13 mouse cellular contexts compared by ENCODE assay signal in genomic region chr19:7302493-7302797, GRCm38 (mm10). TPM values are rescaled to one million over a fixed set of nuclear protein-coding genes. Genes with fewer than 3 reads are reported as not detected.
A peak's percentile ranks its signal among the peaks of the same experiment; 100 is the strongest.
DNase-seq lines count a peak whose midpoint lies in the region; ATAC-seq and TF ChIP-seq lines count a peak whose summit lies in the region.
"Had no signal": no experiment of that assay in that cellular context is flagged by ENCODE, and none has a peak within 500 bp of the region (broad histone marks: within the 10 kb centered on the region; RNA-seq: fewer than 3 reads in every experiment).

No protein-coding gene starts in this region.

- ATAC-seq in heart, postnatal 0 days (ENCODE audit: insufficient read depth, low read depth): no peak
- ATAC-seq in kidney, embryonic 16.5 days (ENCODE audit: low FRiP score, low TSS enrichment): no peak
- ATAC-seq in midbrain, embryonic 16.5 days: no peak
- no peak for ATAC-seq in midbrain, embryonic 11.5 days (ENCODE audit: low FRiP score)
- ATAC-seq: inflammation-experienced regulatory T-cells, adult 6 months had no signal

- no peaks in the 10 kb centered on the region for H3K36me3 ChIP-seq in heart, postnatal 0 days (replicated peaks; ENCODE audit: control insufficient read depth, insufficient read depth, low read length)
- 0 out of 2 replicates have a peak, but pooled peaks cover 3% of the 10 kb centered on the region for H3K36me3 ChIP-seq in kidney, embryonic 16.5 days (ENCODE audit: insufficient read depth, low read length)
- no peaks in the 10 kb centered on the region for H3K36me3 ChIP-seq in midbrain, embryonic 16.5 days (ENCODE audit: control insufficient read depth, insufficient read depth, low read length)
- H3K36me3 ChIP-seq in midbrain, embryonic 11.5 days (ENCODE audit: control insufficient read depth, insufficient read depth, low read length): no peaks in the 10 kb centered on the region; the same call in 1 of the 2 replicates

- TF ChIP-seq EP300 in heart, postnatal 0 days (IDR thresholded peaks at IDR 0.05; ENCODE audit: low read depth): no peak

- no peak overlapping the region for H3K9ac ChIP-seq in heart, postnatal 0 days (replicated peaks; ENCODE audit: low read depth, low read length)
- H3K9ac ChIP-seq in kidney, embryonic 16.5 days (replicated peaks; ENCODE audit: low read length): no peak overlapping the region
- H3K9ac ChIP-seq in midbrain, embryonic 16.5 days (ENCODE audit: low read depth, low read length): no peak overlapping the region
- H3K9ac ChIP-seq in midbrain, embryonic 11.5 days (ENCODE audit: low read length): no peak overlapping the region

- H3K4me1 ChIP-seq in heart, postnatal 0 days (ENCODE audit: control insufficient read depth, insufficient read depth): peaks cover 26% of the 10 kb centered on the region
- H3K4me1 ChIP-seq in kidney, embryonic 16.5 days (ENCODE audit: insufficient read depth, low read length): peaks cover 47% of the 10 kb centered on the region
- peaks cover 8% of the 10 kb centered on the region for H3K4me1 ChIP-seq in midbrain, embryonic 16.5 days (ENCODE audit: control insufficient read depth, insufficient read depth, low read length)
- no peaks in the 10 kb centered on the region for H3K4me1 ChIP-seq in midbrain, embryonic 11.5 days (ENCODE audit: control insufficient read depth, insufficient read depth, low read length)

- no peak for DNase-seq in heart, postnatal 0 days (ENCODE audit: low spot score)
- no peak for DNase-seq in heart, postnatal 10 days
- peak; percentile 49 to 65 for DNase-seq in urinary bladder, postnatal 36 days (ENCODE audit: low spot score in 2 of 2)
- no peak for DNase-seq in urinary bladder, postnatal 10 days (ENCODE audit: low spot score)
- no peak for DNase-seq in right cerebral cortex, adult 18-20 months
- no peak for DNase-seq in midbrain, embryonic 11.5 days (ENCODE audit: low spot score, missing footprints)
- DNase-seq: cerebellum, adult 9-11 months; midbrain, embryonic 14.5 days; right cerebral cortex, postnatal 4 days; thymus, adult 18-20 months had no signal

- 65% methylated on average over 1 of the region's 1 CpGs for WGBS in heart, postnatal 0 days
- WGBS in kidney, embryonic 16.5 days: 63% methylated on average over 1 of the region's 1 CpGs
- WGBS in midbrain, embryonic 16.5 days: 78% methylated on average over 1 of the region's 1 CpGs
- 81% methylated on average over 1 of the region's 1 CpGs for WGBS in midbrain, embryonic 11.5 days

- no peaks in the 10 kb centered on the region for H3K27me3 ChIP-seq in heart, postnatal 0 days (ENCODE audit: control insufficient read depth, insufficient read depth, low read length)
- no peaks in the 10 kb centered on the region for H3K27me3 ChIP-seq in kidney, embryonic 16.5 days (ENCODE audit: insufficient read depth, low read length)
- H3K27me3 ChIP-seq in midbrain, embryonic 16.5 days (ENCODE audit: control insufficient read depth, insufficient read depth, low read depth, low read length): no peaks in the 10 kb centered on the region
- H3K27me3 ChIP-seq in midbrain, embryonic 11.5 days (ENCODE audit: control insufficient read depth, insufficient read depth, low read length): no peaks in the 10 kb centered on the region

- no peak for TF ChIP-seq CTCF in heart, postnatal 0 days (IDR thresholded peaks at IDR 0.05; ENCODE audit: low read depth)

- no peaks in the 10 kb centered on the region for H3K9me3 ChIP-seq in heart, postnatal 0 days (replicated peaks; ENCODE audit: control insufficient read depth, low read length)
- H3K9me3 ChIP-seq in kidney, embryonic 16.5 days (ENCODE audit: low read length): no peaks in the 10 kb centered on the region
- H3K9me3 ChIP-seq in midbrain, embryonic 16.5 days (replicated peaks; ENCODE audit: control insufficient read depth, low read length, poor library complexity, severe bottlenecking): no peaks in the 10 kb centered on the region
- no peaks in the 10 kb centered on the region for H3K9me3 ChIP-seq in midbrain, embryonic 11.5 days (ENCODE audit: control insufficient read depth, low read length)

- intact Hi-C loops in heart, postnatal 10 days (cut with DNase I): no loop called here

- H3K4me2 ChIP-seq in heart, postnatal 0 days (ENCODE audit: low read depth, low read length): no peak overlapping the region
- H3K4me2 ChIP-seq in kidney, embryonic 16.5 days (replicated peaks; ENCODE audit: low read depth, low read length): no peak overlapping the region
- no peak overlapping the region for H3K4me2 ChIP-seq in midbrain, embryonic 16.5 days (ENCODE audit: low read length)
- H3K4me2 ChIP-seq in midbrain, embryonic 11.5 days: no peak overlapping the region

- H3K27ac ChIP-seq in heart, postnatal 0 days (ENCODE audit: low read depth): 0 out of 2 replicates have a peak overlapping the region, but pooled peaks have one; percentile 18
- peak overlapping the region; percentile 5; the same call in 1 of the 2 replicates for H3K27ac ChIP-seq in kidney, embryonic 16.5 days (ENCODE audit: low read length)
- no peak overlapping the region for H3K27ac ChIP-seq in midbrain, embryonic 16.5 days (ENCODE audit: low read length)
- no peak overlapping the region for H3K27ac ChIP-seq in midbrain, embryonic 11.5 days (ENCODE audit: low read depth, low read length)

- H3K4me3 ChIP-seq in heart, postnatal 0 days (ENCODE audit: low read depth, low read length): no peak overlapping the region
- no peak overlapping the region for H3K4me3 ChIP-seq in kidney, embryonic 16.5 days (ENCODE audit: low read length)
- no peak overlapping the region for H3K4me3 ChIP-seq in midbrain, embryonic 16.5 days (ENCODE audit: low read depth, low read length)
- no peak overlapping the region for H3K4me3 ChIP-seq in midbrain, embryonic 11.5 days (ENCODE audit: low read depth, low read length)

RNA-seq across cellular contexts. Expression of gene Rcor2, which starts 35.3 kb away (rescaled TPM):
- 18.5 and 40.0 TPM in 2 replicates for total RNA-seq in heart, postnatal 0 days (2014; rRNA removed; ENCODE audit: low replicate concordance)
- 8.5 and 9.7 TPM in 2 replicates for polyA plus RNA-seq in heart, postnatal 0 days (2015; fragmentation: Nextera tagmentation; extraction: Ambion mirVana)
- 10 to 100 TPM; 12.9 to 26.0 TPM for total RNA-seq in heart, postnatal 10 days (2021)
- polyA plus RNA-seq in kidney, embryonic 16.5 days (2015; fragmentation: Nextera tagmentation; extraction: Ambion mirVana): 8.7 and 10.8 TPM in 2 replicates
- polyA plus RNA-seq in midbrain, embryonic 16.5 days (2015; fragmentation: Nextera tagmentation; extraction: Ambion mirVana): 17.9 and 20.1 TPM in 2 replicates
- polyA plus RNA-seq in midbrain, embryonic 11.5 days (2014; fragmentation: Nextera tagmentation; extraction: Ambion mirVana): 33.8 and 36.9 TPM in 2 replicates
- polyA plus RNA-seq: inflammation-experienced regulatory T-cells, adult 6 months had no signal

RNA-seq across cellular contexts. Expression of gene Mark2, which starts 39.2 kb away (rescaled TPM):
- total RNA-seq in heart, postnatal 0 days (2014; rRNA removed; ENCODE audit: low replicate concordance): 33.6 and 35.2 TPM in 2 replicates
- 17.8 and 19.3 TPM in 2 replicates for polyA plus RNA-seq in heart, postnatal 0 days (2015; fragmentation: Nextera tagmentation; extraction: Ambion mirVana)
- 10 to 100 TPM; 51.7 to 54.3 TPM for total RNA-seq in heart, postnatal 10 days (2021)
- polyA plus RNA-seq in kidney, embryonic 16.5 days (2015; fragmentation: Nextera tagmentation; extraction: Ambion mirVana): 40.6 and 44.9 TPM in 2 replicates
- polyA plus RNA-seq in midbrain, embryonic 16.5 days (2015; fragmentation: Nextera tagmentation; extraction: Ambion mirVana): 42.2 and 43.8 TPM in 2 replicates
- polyA plus RNA-seq in midbrain, embryonic 11.5 days (2014; fragmentation: Nextera tagmentation; extraction: Ambion mirVana): 43.0 and 53.9 TPM in 2 replicates

Comparison
In these comparisons a context has a peak if more than half of its experiments do, and no peak if none do; other contexts are left out.
1. DNase-seq: peak in urinary bladder, postnatal 36 days (2 of 2); none in heart, postnatal 0 days (single experiment), heart, postnatal 10 days (0 of 2), urinary bladder, postnatal 10 days (single experiment), right cerebral cortex, adult 18-20 months (single experiment) and midbrain, embryonic 11.5 days (single experiment).
2. H3K27ac ChIP-seq: peak in heart, postnatal 0 days (single experiment) and kidney, embryonic 16.5 days (single experiment); none in midbrain, embryonic 16.5 days (single experiment) and midbrain, embryonic 11.5 days (single experiment).